In the genomic region with DNA sequence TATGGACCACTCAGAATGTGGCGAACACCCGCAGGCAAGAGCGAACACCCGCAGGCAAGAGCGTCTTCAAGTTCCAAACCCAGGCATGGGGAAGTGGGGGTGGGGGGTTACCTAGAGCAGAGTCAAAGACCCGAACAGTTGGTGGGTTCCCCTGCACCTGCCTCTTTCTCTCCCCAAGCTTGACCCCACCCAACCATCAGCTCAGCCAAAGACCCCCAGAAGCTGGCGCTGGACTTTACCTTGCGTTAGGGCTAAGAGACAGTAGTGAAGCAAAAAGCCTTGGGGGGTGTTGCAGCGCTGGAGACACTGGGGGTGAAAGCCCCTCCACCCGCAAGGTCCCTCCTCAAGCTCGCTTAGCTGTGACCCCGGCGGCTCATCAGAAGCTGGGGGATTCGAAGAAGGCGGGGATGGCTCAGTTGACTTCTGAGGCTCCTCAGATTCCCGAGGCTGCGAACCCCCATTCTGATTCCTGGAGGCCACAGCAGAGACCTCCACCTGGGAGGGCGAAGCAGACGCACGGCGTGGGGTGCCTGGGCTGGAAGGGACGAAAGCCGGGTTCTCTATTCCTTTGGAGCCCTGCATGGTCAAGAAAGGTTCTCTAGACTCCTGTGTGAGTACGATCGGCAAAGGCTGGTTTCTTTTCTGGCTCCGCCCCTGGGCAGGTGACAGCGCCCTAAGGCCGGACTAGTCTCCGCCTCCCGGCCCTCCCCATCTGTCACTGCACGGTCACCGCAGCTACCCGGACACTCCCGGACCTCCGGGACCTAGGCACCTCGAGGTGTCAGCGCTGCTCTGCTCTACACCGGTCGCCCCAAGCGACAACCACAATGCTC, we compare ENCODE assay signal across 8 mouse cellular contexts. TPM values are rescaled to one million over a fixed set of nuclear protein-coding genes. Genes with fewer than 3 reads are reported as not detected.
DNase-seq lines count a peak whose midpoint lies in the region; ATAC-seq and TF ChIP-seq lines count a peak whose summit lies in the region.

A gene (minus strand): TSS at position 644 of the 833 bp plus-strand sequence.

- TF ChIP-seq POLR2A in olfactory bulb, adult 2 months (IDR thresholded peaks at IDR 0.05; ENCODE audit: insufficient read depth, low read depth, low read length), result no peak

- no peaks in the 10 kb centered on the region for H3K36me3 ChIP-seq in embryonic facial prominence, embryonic 11.5 days (replicated peaks; ENCODE audit: control insufficient read depth, insufficient read depth, low read depth, low read length)
- no peaks in the 10 kb centered on the region for H3K36me3 ChIP-seq in hindbrain, embryonic 13.5 days
- H3K36me3 ChIP-seq in lung, embryonic 15.5 days, result no peaks in the 10 kb centered on the region

- 1% methylated on average over 40 of the region's 40 CpGs for WGBS in embryonic facial prominence, embryonic 11.5 days
- WGBS in hindbrain, embryonic 13.5 days, result 2% methylated on average over 40 of the region's 40 CpGs
- under 1% methylated on average over 40 of the region's 40 CpGs for WGBS in lung, embryonic 15.5 days
- WGBS in olfactory bulb, adult 2 months, result 1% methylated on average over 40 of the region's 40 CpGs

- peaks cover 2% of the 10 kb centered on the region; the same call in 1 of the 2 replicates for H3K4me1 ChIP-seq in embryonic facial prominence, embryonic 11.5 days (ENCODE audit: control insufficient read depth, insufficient read depth, low read length)
- H3K4me1 ChIP-seq in hindbrain, embryonic 13.5 days (replicated peaks), result peaks cover 13% of the 10 kb centered on the region
- H3K4me1 ChIP-seq in lung, embryonic 15.5 days, result 0 out of 2 replicates have a peak, but pooled peaks cover 4% of the 10 kb centered on the region
- H3K4me1 ChIP-seq in olfactory bulb, adult 2 months (ENCODE audit: control insufficient read depth, insufficient read depth, low read length), result peaks cover 12% of the 10 kb centered on the region

- no peak for TF ChIP-seq CTCF in olfactory bulb, adult 2 months (IDR thresholded peaks at IDR 0.05; ENCODE audit: insufficient read depth, low read depth, low read length)

- ATAC-seq in embryonic facial prominence, embryonic 11.5 days (replicated peaks; ENCODE audit: insufficient number of reproducible peaks, low FRiP score, low TSS enrichment, low read depth), result peak; percentile 84
- ATAC-seq in hindbrain, embryonic 13.5 days (ENCODE audit: low FRiP score), result peak; percentile 91
- ATAC-seq in lung, embryonic 15.5 days (ENCODE audit: borderline replicate concordance, extremely low read depth, low FRiP score, low TSS enrichment), result peak; percentile 80

- peaks cover 4% of the 10 kb centered on the region; the same call in 1 of the 2 replicates for H3K27me3 ChIP-seq in embryonic facial prominence, embryonic 11.5 days (ENCODE audit: control insufficient read depth, insufficient read depth, low read length)
- no peaks in the 10 kb centered on the region for H3K27me3 ChIP-seq in hindbrain, embryonic 13.5 days
- H3K27me3 ChIP-seq in lung, embryonic 15.5 days, result no peaks in the 10 kb centered on the region

- no peaks in the 10 kb centered on the region for H3K9me3 ChIP-seq in embryonic facial prominence, embryonic 11.5 days (replicated peaks; ENCODE audit: control insufficient read depth, low read length)
- no peaks in the 10 kb centered on the region for H3K9me3 ChIP-seq in hindbrain, embryonic 13.5 days
- no peaks in the 10 kb centered on the region for H3K9me3 ChIP-seq in lung, embryonic 15.5 days

- peak within 1 kb of the TSS; percentile 85 for H3K4me2 ChIP-seq in embryonic facial prominence, embryonic 11.5 days (ENCODE audit: low read depth, low read length)
- peak within 1 kb of the TSS; percentile 89 for H3K4me2 ChIP-seq in hindbrain, embryonic 13.5 days
- H3K4me2 ChIP-seq in lung, embryonic 15.5 days, result peak within 1 kb of the TSS; percentile 86

- H3K4me3 ChIP-seq in embryonic facial prominence, embryonic 11.5 days (ENCODE audit: low read depth, low read length), result peak within 1 kb of the TSS; percentile 41
- H3K4me3 ChIP-seq in hindbrain, embryonic 13.5 days, result peak within 1 kb of the TSS; percentile 64
- peak within 1 kb of the TSS; percentile 51 for H3K4me3 ChIP-seq in lung, embryonic 15.5 days
- H3K4me3 ChIP-seq in olfactory bulb, adult 2 months (ENCODE audit: insufficient read depth, low read depth, low read length), result peak within 1 kb of the TSS; percentile 58

- peak; percentile 1 for DNase-seq in B cell, adult 2 months
- DNase-seq in ZHBTc4 (ENCODE audit: low read depth, low spot score), result peak; percentile 86
- DNase-seq in embryonic facial prominence, embryonic 11.5 days (ENCODE audit: low spot score), result peak; percentile 8
- DNase-seq in layer of hippocampus, postnatal 10 days (ENCODE audit: low spot score in 2 of 2), result peak; percentile 12 to 39
- DNase-seq in T-cell, adult 2 months (ENCODE audit: low spot score), result no peak

- peak within 1 kb of the TSS; percentile 5; the same call in 1 of the 2 replicates for H3K9ac ChIP-seq in embryonic facial prominence, embryonic 11.5 days (replicated peaks; ENCODE audit: low read length)
- H3K9ac ChIP-seq in hindbrain, embryonic 13.5 days, result peak within 1 kb of the TSS; percentile 80
- peak within 1 kb of the TSS; percentile 44 for H3K9ac ChIP-seq in lung, embryonic 15.5 days

- no peak within 1 kb of the TSS for H3K27ac ChIP-seq in embryonic facial prominence, embryonic 11.5 days (replicated peaks; ENCODE audit: low read depth, low read length)
- H3K27ac ChIP-seq in hindbrain, embryonic 13.5 days, result no peak within 1 kb of the TSS
- no peak within 1 kb of the TSS for H3K27ac ChIP-seq in lung, embryonic 15.5 days
- no peak within 1 kb of the TSS for H3K27ac ChIP-seq in olfactory bulb, adult 2 months (ENCODE audit: insufficient read depth, low read depth, low read length)

RNA-seq across cellular contexts. Expression of the gene that starts here (rescaled TPM):
- 0.31 and 0.52 TPM in 2 replicates for polyA plus RNA-seq in embryonic facial prominence, embryonic 11.5 days (2014; fragmentation: Nextera tagmentation; extraction: Ambion mirVana)
- 0.38 and 0.44 TPM in 2 replicates for polyA plus RNA-seq in hindbrain, embryonic 13.5 days (2015; fragmentation: Nextera tagmentation; extraction: Ambion mirVana)
- 1 to 10 TPM; 1.3 to 1.4 TPM for total RNA-seq in layer of hippocampus, postnatal 10 days (2021)
- polyA plus RNA-seq in lung, embryonic 15.5 days (2015; fragmentation: Nextera tagmentation; extraction: Ambion mirVana), result 6.6 and 7.9 TPM in 2 replicates
- not detected in 2 replicates for polyA plus RNA-seq in olfactory bulb, adult 2 months (2012; ENCODE audit: insufficient read depth, insufficient read length, low replicate concordance, missing spikeins)

Comparison
In these comparisons a context has a peak if more than half of its experiments do, and no peak if none do; other contexts are left out.
1. Peak in DNase-seq, ATAC-seq, H3K4me3 ChIP-seq, H3K9ac ChIP-seq and H3K4me2 ChIP-seq in embryonic facial prominence, embryonic 11.5 days; RNA of the gene not detected or under 1 TPM.
2. Peak in ATAC-seq, H3K4me3 ChIP-seq, H3K9ac ChIP-seq and H3K4me2 ChIP-seq in hindbrain, embryonic 13.5 days; RNA of the gene not detected or under 1 TPM.
3. H3K9ac ChIP-seq: peak in every context shown above with its lines; median percentile 80 in hindbrain, embryonic 13.5 days; 44 in lung, embryonic 15.5 days; 5 in embryonic facial prominence, embryonic 11.5 days.